Mouse (Mus musculus): ENCODE measurements around the gene Bax.

Bax gene

GRCm38 (mm10) chr7:45456721-45457203 is 9.9 kb downstream of the Bax start:
- no peak for DNase-seq (ENCODE audit: low read depth, low spot score)

GRCm38 (mm10) chr7:45455932-45456696 is 10.6 kb downstream of the Bax start:
- peak; percentile 81 for DNase-seq (ENCODE audit: low read depth, low spot score)

- no peak for DNase-seq (ENCODE audit: low read depth, low spot score)
Measured at GRCm38 (mm10) chr7:45454971-45455370, 11.7 kb downstream of the Bax start.

GRCm38 (mm10) chr7:45451344-45451982 is 15.2 kb downstream of the Bax start:
- DNase-seq (ENCODE audit: low read depth, low spot score) = peak; percentile 90

GRCm38 (mm10) chr7:45449974-45450373 is 16.7 kb downstream of the Bax start:
- DNase-seq (ENCODE audit: low read depth, low spot score) = no peak

- peak; percentile 83 for DNase-seq (ENCODE audit: low read depth, low spot score)
Measured at GRCm38 (mm10) chr7:45447325-45447990, 19.2 kb downstream of the Bax start.

GRCm38 (mm10) chr7:45446589-45446988 is 20.1 kb downstream of the Bax start:
- no peak for DNase-seq (ENCODE audit: low read depth, low spot score)

- peak; percentile 58 for DNase-seq (ENCODE audit: low read depth, low spot score)
Measured at GRCm38 (mm10) chr7:45443526-45444420, 22.9 kb downstream of the Bax start.

- DNase-seq (ENCODE audit: low read depth, low spot score) = peak; percentile 91
Measured at GRCm38 (mm10) chr7:45437521-45438276, 29.0 kb downstream of the Bax start, which contains the start of gene Ruvbl2. Gene Ruvbl2 (minus strand): TSS chr7:45438096.

GRCm38 (mm10) chr7:45437046-45437445 is 29.7 kb downstream of the Bax start:
- DNase-seq (ENCODE audit: low read depth, low spot score) = peak; percentile 88

GRCm38 (mm10) chr7:45436444-45436843 is 30.3 kb downstream of the Bax start:
- no peak for DNase-seq (ENCODE audit: low read depth, low spot score)

GRCm38 (mm10) chr7:45435038-45435437 is 31.7 kb downstream of the Bax start:
- no peak for DNase-seq (ENCODE audit: low read depth, low spot score)

- peak; percentile 100 for DNase-seq (ENCODE audit: low read depth, low spot score)
Measured at GRCm38 (mm10) chr7:45434203-45435015, 32.3 kb downstream of the Bax start, which contains the start of gene Gys1. Gene Gys1 (plus strand): TSS chr7:45434844.

GRCm38 (mm10) chr7:45433835-45434202 is 32.9 kb downstream of the Bax start:
- no peak for DNase-seq (ENCODE audit: low read depth, low spot score)

GRCm38 (mm10) chr7:45426556-45426955 is 40.1 kb downstream of the Bax start:
- no peak for DNase-seq (ENCODE audit: low read depth, low spot score)

- DNase-seq (ENCODE audit: low read depth, low spot score) = no peak
Measured at GRCm38 (mm10) chr7:45421194-45421593, 45.5 kb downstream of the Bax start.

GRCm38 (mm10) chr7:45420615-45420919 is 46.1 kb downstream of the Bax start, which contains the start of gene Lhb:
Gene Lhb (plus strand): TSS chr7:45420820.
- DNase-seq (ENCODE audit: low read depth, low spot score) = no peak

- DNase-seq (ENCODE audit: low read depth, low spot score) = peak; percentile 89
Measured at GRCm38 (mm10) chr7:45419859-45420614, 46.7 kb downstream of the Bax start.

- DNase-seq (ENCODE audit: low read depth, low spot score) = peak; percentile 46
Measured at GRCm38 (mm10) chr7:45417962-45418492, 48.7 kb downstream of the Bax start.
